ENCODE assay signal across 10 mouse cellular contexts in genomic region chr5:134445895-134446294, GRCm38 (mm10). TPM values are rescaled to one million over a fixed set of nuclear protein-coding genes. Genes with fewer than 3 reads are reported as not detected.
DNase-seq lines count a peak whose midpoint lies in the region; ATAC-seq and TF ChIP-seq lines count a peak whose summit lies in the region.
"Had no signal": no experiment of that assay in that cellular context is flagged by ENCODE, and none has a peak within 500 bp of the region (broad histone marks: within the 10 kb centered on the region; RNA-seq: fewer than 3 reads in every experiment).

No protein-coding gene starts in this region.

- peak overlapping the region; percentile 87 for H3K27ac ChIP-seq in heart, embryonic 10.5 days
- H3K27ac ChIP-seq in lung, embryonic 15.5 days, result peak overlapping the region; percentile 88
- H3K27ac ChIP-seq in embryonic facial prominence, embryonic 13.5 days, result peak overlapping the region; percentile 73

- H3K4me3 ChIP-seq in heart, embryonic 10.5 days, result peak overlapping the region; percentile 7
- H3K4me3 ChIP-seq in lung, embryonic 15.5 days, result no peak overlapping the region
- H3K4me3 ChIP-seq in embryonic facial prominence, embryonic 13.5 days, result no peak overlapping the region
- no peak overlapping the region for H3K4me3 ChIP-seq in myocyte

- no peak for TF ChIP-seq POLR2A in myocyte (IDR thresholded peaks at IDR 0.05; ENCODE audit: insufficient read length, low read depth)

- H3K4me2 ChIP-seq in lung, embryonic 15.5 days, result peak overlapping the region; percentile 28
- H3K4me2 ChIP-seq in embryonic facial prominence, embryonic 13.5 days, result peak overlapping the region; percentile 34
- H3K4me2 ChIP-seq in myocyte (ENCODE audit: low read depth), result peak overlapping the region; percentile 50

- 24% methylated on average over 10 of the region's 10 CpGs for WGBS in heart, embryonic 10.5 days
- 12% methylated on average over 10 of the region's 10 CpGs for WGBS in lung, embryonic 15.5 days
- WGBS in embryonic facial prominence, embryonic 13.5 days, result 18% methylated on average over 10 of the region's 10 CpGs

- peaks cover 32% of the 10 kb centered on the region for H3K4me1 ChIP-seq in heart, embryonic 10.5 days
- H3K4me1 ChIP-seq in lung, embryonic 15.5 days, result peaks cover 28% of the 10 kb centered on the region
- H3K4me1 ChIP-seq in embryonic facial prominence, embryonic 13.5 days, result peaks cover 35% of the 10 kb centered on the region

- H3K27me3 ChIP-seq in heart, embryonic 10.5 days (ENCODE audit: insufficient read depth, poor library complexity, severe bottlenecking), result no peaks in the 10 kb centered on the region
- H3K27me3 ChIP-seq in lung, embryonic 15.5 days, result no peaks in the 10 kb centered on the region
- H3K27me3 ChIP-seq in embryonic facial prominence, embryonic 13.5 days, result no peaks in the 10 kb centered on the region
- no peaks in the 10 kb centered on the region for H3K27me3 ChIP-seq in myocyte (ENCODE audit: control insufficient read depth, insufficient read depth, insufficient read length)
- H3K27me3 ChIP-seq: CH12.LX had no signal

- H3ac ChIP-seq in myocyte (ENCODE audit: control insufficient read depth, insufficient read length), result no peak overlapping the region

- no peak overlapping the region for H3K9ac ChIP-seq in lung, embryonic 15.5 days
- peak overlapping the region; percentile 27; the same call in 1 of the 2 replicates for H3K9ac ChIP-seq in embryonic facial prominence, embryonic 13.5 days
- H3K9ac ChIP-seq: liver, postnatal 0 days had no signal

- H3K79me2 ChIP-seq in myocyte (ENCODE audit: control insufficient read depth, insufficient read depth), result peaks cover 96% of the 10 kb centered on the region

- no peaks in the 10 kb centered on the region for H3K9me3 ChIP-seq in heart, embryonic 10.5 days
- no peaks in the 10 kb centered on the region for H3K9me3 ChIP-seq in lung, embryonic 15.5 days
- H3K9me3 ChIP-seq in embryonic facial prominence, embryonic 13.5 days, result no peaks in the 10 kb centered on the region; the same call in 1 of the 2 replicates

- peaks cover 50% of the 10 kb centered on the region for H3K36me3 ChIP-seq in heart, embryonic 10.5 days
- no peaks in the 10 kb centered on the region for H3K36me3 ChIP-seq in lung, embryonic 15.5 days
- H3K36me3 ChIP-seq in embryonic facial prominence, embryonic 13.5 days, result peaks cover 61% of the 10 kb centered on the region
- H3K36me3 ChIP-seq in myocyte (ENCODE audit: control insufficient read depth, insufficient read depth), result peaks cover 3% of the 10 kb centered on the region

- peak; percentile 62; the same call in 1 of the 2 replicates for ATAC-seq in lung, embryonic 15.5 days (ENCODE audit: borderline replicate concordance, extremely low read depth, low FRiP score, low TSS enrichment)
- peak; percentile 45; the same call in 1 of the 2 replicates for ATAC-seq in embryonic facial prominence, embryonic 13.5 days (ENCODE audit: insufficient number of reproducible peaks, insufficient read depth, low FRiP score, low TSS enrichment, low read depth)
- ATAC-seq: liver, postnatal 0 days had no signal

- DNase-seq in heart, embryonic 10.5 days (ENCODE audit: low spot score), result no peak
- DNase-seq in heart, adult 9 months (ENCODE audit: low spot score in 2 of 2), result no peak
- DNase-seq in lung, postnatal 14 days, result no peak
- DNase-seq in cerebellum, postnatal 36 days, result no peak
- no peak for DNase-seq in T-cell, adult 2 months (ENCODE audit: low spot score)
- DNase-seq: liver, postnatal 0 days had no signal

TF ChIP-seq in myocyte, 11 proteins besides CTCF, POLR2A, EP300 and RAD21:
- TF ChIP-seq MYOG (IDR thresholded peaks at IDR 0.05; ENCODE audit: control insufficient read depth in 1 of 3, insufficient read depth in 1 of 3, insufficient read length in 2 of 3, low read depth in 2 of 3) (peak in 1 of 3 experiments; percentile 29), MYOD1 (IDR thresholded peaks at IDR 0.05; ENCODE audit: control insufficient read depth in 1 of 3, insufficient read length in 2 of 3, low read depth in 2 of 3) (peak in 1 of 3 experiments; percentile 3), SRF (IDR thresholded peaks at IDR 0.05; ENCODE audit: control insufficient read depth, insufficient read length, low read depth) (no peak)

RNA-seq across cellular contexts. Expression of gene Gtf2ird1, which starts 10.6 kb away (rescaled TPM):
- 64.1 and 74.8 TPM in 2 replicates for polyA plus RNA-seq in heart, embryonic 10.5 days (2016; fragmentation: Nextera tagmentation; extraction: Ambion mirVana)
- 75.2 and 78.0 TPM in 2 replicates for polyA plus RNA-seq in lung, embryonic 15.5 days (2015; fragmentation: Nextera tagmentation; extraction: Ambion mirVana)
- polyA plus RNA-seq in embryonic facial prominence, embryonic 13.5 days (2015; fragmentation: Nextera tagmentation; extraction: Ambion mirVana), result 130 TPM in 2 replicates
- polyA plus RNA-seq in myocyte (2012; fragmentation: generic; extraction: Trizol), result 62.0 TPM
